Mouse (Mus musculus): ENCODE measurements at regions not wholly inside any gene's neighbourhood (a gene's known extent, or its start where the extent isn't known, plus 50 kb on each side); places are given as distances from the start of the nearest gene placed in this dataset.

DNA sequence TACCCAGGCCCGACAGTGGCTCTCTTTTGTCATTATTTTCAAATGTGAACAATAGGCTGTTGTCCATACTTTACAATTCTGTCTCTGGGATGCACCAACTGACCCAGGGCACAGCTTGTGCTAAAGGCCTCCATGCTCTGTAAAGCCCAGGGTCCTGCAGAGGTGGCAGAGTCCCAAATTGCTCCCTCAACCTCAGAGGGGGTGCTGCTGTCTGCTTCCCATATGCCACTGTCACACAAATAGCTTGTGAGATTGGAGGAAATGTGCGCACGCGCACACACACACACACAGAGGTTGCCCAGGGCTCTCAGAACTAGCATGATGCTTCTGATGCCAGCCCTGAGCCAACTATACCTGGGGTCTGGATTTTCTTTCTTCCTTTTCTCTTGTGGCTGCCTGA, 87.3 kb upstream of the Ccnd1 start:
- TF ChIP-seq HCFC1 (IDR thresholded peaks at IDR 0.05; ENCODE audit: low read depth, low read length) (no peak), EP300 (IDR thresholded peaks at IDR 0.05; ENCODE audit: low read depth in 1 of 2, low read length in 2 of 2) (no peak), MYC (IDR thresholded peaks at IDR 0.05; ENCODE audit: low read depth, low read length) (no peak), CTCF (IDR thresholded peaks at IDR 0.05 in 2 of 3, conservative IDR thresholded peaks at IDR 0.05 in 1 of 3; ENCODE audit: control insufficient read depth in 1 of 3, insufficient read depth in 1 of 3, low read depth in 2 of 3, low read length in 3 of 3, poor library complexity in 1 of 3, severe bottlenecking in 1 of 3) (no peak)
